ENCODE assay signal across 19 mouse cellular contexts in the genomic region with DNA sequence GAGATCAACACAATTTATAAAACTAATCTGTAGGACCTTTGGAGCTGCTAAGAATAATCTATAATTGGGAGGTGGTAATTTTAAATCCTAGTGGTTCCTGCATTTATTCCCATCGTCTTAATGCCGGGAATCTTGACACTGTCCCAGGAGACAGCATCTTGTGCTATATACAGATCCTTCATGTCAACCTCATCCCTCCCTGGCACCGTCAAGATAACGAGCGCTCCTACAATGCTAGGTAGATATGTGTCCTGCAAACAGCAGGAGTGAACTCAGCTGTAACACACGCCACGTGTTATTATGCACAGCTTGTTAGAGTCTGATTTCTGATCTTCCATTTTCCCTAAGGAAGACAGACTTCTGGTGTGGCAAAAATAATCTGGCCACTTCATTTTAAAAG.
"Had no signal": no experiment of that assay in that cellular context is flagged by ENCODE, and none has a peak within 500 bp of the region (broad histone marks: within the 10 kb centered on the region; RNA-seq: fewer than 3 reads in every experiment).

No protein-coding gene starts in this region.

- H3K9ac ChIP-seq: kidney, embryonic 15.5 days; liver, embryonic 13.5 days; neural tube, embryonic 15.5 days had no signal

- H3K27ac ChIP-seq: kidney, embryonic 15.5 days; liver, embryonic 13.5 days; neural tube, embryonic 15.5 days; stomach, postnatal 0 days had no signal

- H3K4me2 ChIP-seq: kidney, embryonic 15.5 days; liver, embryonic 13.5 days; neural tube, embryonic 15.5 days had no signal

- H3K27me3 ChIP-seq: kidney, embryonic 15.5 days; liver, embryonic 13.5 days; neural tube, embryonic 15.5 days had no signal

- H3K36me3 ChIP-seq: kidney, embryonic 15.5 days; liver, embryonic 13.5 days; neural tube, embryonic 15.5 days had no signal

- DNase-seq: kidney, adult 11 months; kidney, adult 8-10 months; kidney, postnatal 10 days; kidney, postnatal 36 days; layer of hippocampus, postnatal 36 days; liver, embryonic 13.5 days; lung, adult 2 months; lung, postnatal 14 days; lung, postnatal 4 days; right cerebral cortex, adult 18-20 months; right cerebral cortex, postnatal 14 days; right cerebral cortex, postnatal 4 days; thymus, adult 2 months; thymus, postnatal 25 days had no signal

- H3K4me1 ChIP-seq: liver, embryonic 13.5 days; neural tube, embryonic 15.5 days had no signal

- H3K4me3 ChIP-seq: kidney, embryonic 15.5 days; left cerebral cortex, adult 2 months; liver, embryonic 13.5 days; myocyte; neural tube, embryonic 15.5 days had no signal

- H3K9me3 ChIP-seq: kidney, embryonic 15.5 days; liver, embryonic 13.5 days; neural tube, embryonic 15.5 days had no signal
